8 mouse cellular contexts compared by ENCODE assay signal in the genomic region with DNA sequence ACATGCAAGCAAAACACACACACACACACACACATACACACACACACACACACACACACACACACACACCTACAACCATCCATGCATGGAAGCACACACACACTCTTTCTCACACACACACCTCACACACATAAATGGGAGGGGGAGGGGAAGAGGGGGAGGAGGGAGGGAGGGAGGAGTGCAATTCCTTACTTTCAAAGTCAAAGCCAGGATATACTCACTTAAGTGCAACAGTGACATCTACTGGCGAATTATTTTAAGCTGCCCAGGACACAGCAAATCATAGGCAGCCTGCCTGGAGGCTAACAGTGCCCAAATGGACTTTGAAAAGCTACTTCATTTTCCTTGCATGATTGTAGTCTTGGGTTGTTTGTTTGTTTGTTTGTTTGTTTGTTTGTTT.
A peak's percentile ranks its signal among the peaks of the same experiment; 100 is the strongest.
DNase-seq lines count a peak whose midpoint lies in the region; ATAC-seq and TF ChIP-seq lines count a peak whose summit lies in the region.

No protein-coding gene starts in this region.

- 0% methylated on average over 1 of the region's 1 CpGs for WGBS in intestine, postnatal 0 days
- 0% methylated on average over 1 of the region's 1 CpGs for WGBS in midbrain, embryonic 10.5 days
- 0% methylated on average over 1 of the region's 1 CpGs for WGBS in stomach, embryonic 14.5 days

- H3K9ac ChIP-seq in intestine, postnatal 0 days (ENCODE audit: low read depth, low read length): no peak overlapping the region
- H3K9ac ChIP-seq in stomach, embryonic 14.5 days (replicated peaks; ENCODE audit: low read depth, low read length): no peak overlapping the region

- H3K36me3 ChIP-seq in intestine, postnatal 0 days (ENCODE audit: control insufficient read depth, insufficient read depth): no peaks in the 10 kb centered on the region
- H3K36me3 ChIP-seq in midbrain, embryonic 10.5 days: no peaks in the 10 kb centered on the region
- H3K36me3 ChIP-seq in stomach, embryonic 14.5 days (ENCODE audit: control insufficient read depth, insufficient read depth, low read length): no peaks in the 10 kb centered on the region

- TF ChIP-seq CTCF in gastrocnemius, adult 2 months (IDR thresholded peaks at IDR 0.05): peak; percentile 79
- peak; percentile 88 for TF ChIP-seq CTCF in intestine, postnatal 0 days (IDR thresholded peaks at IDR 0.05; ENCODE audit: low read depth)

- no peaks in the 10 kb centered on the region for H3K9me3 ChIP-seq in intestine, postnatal 0 days (ENCODE audit: control insufficient read depth)
- H3K9me3 ChIP-seq in midbrain, embryonic 10.5 days (replicated peaks): no peaks in the 10 kb centered on the region
- H3K9me3 ChIP-seq in stomach, embryonic 14.5 days (ENCODE audit: control insufficient read depth, low read depth, low read length): no peaks in the 10 kb centered on the region

- H3K27me3 ChIP-seq in intestine, postnatal 0 days (replicated peaks; ENCODE audit: control insufficient read depth, insufficient read depth, low read length): no peaks in the 10 kb centered on the region
- H3K27me3 ChIP-seq in midbrain, embryonic 10.5 days (ENCODE audit: low read depth, poor library complexity, severe bottlenecking): no peaks in the 10 kb centered on the region
- H3K27me3 ChIP-seq in stomach, embryonic 14.5 days (ENCODE audit: control insufficient read depth, insufficient read depth, low read length): no peaks in the 10 kb centered on the region

- DNase-seq in thymus, postnatal 0 days (ENCODE audit: low spot score): peak; percentile 46
- no peak for DNase-seq in thymus, adult 18-20 months
- peak; percentile 63 for DNase-seq in cerebellum, adult 9-11 months
- peak; percentile 53 for DNase-seq in gastrocnemius, adult 2 months
- DNase-seq in left cerebral cortex, postnatal 14 days (ENCODE audit: low spot score in 2 of 2): peak; percentile 87 to 89
- DNase-seq in midbrain, embryonic 10.5 days (ENCODE audit: low spot score): peak; percentile 29

- H3K27ac ChIP-seq in gastrocnemius, adult 2 months: no peak overlapping the region
- H3K27ac ChIP-seq in intestine, postnatal 0 days (ENCODE audit: low read depth, low read length): no peak overlapping the region
- H3K27ac ChIP-seq in midbrain, embryonic 10.5 days (replicated peaks): no peak overlapping the region
- no peak overlapping the region for H3K27ac ChIP-seq in stomach, embryonic 14.5 days (ENCODE audit: low read length)

- no peak overlapping the region for H3K4me2 ChIP-seq in intestine, postnatal 0 days (replicated peaks; ENCODE audit: low read depth)
- no peak overlapping the region for H3K4me2 ChIP-seq in stomach, embryonic 14.5 days (replicated peaks; ENCODE audit: low read depth, low read length)

- intact Hi-C loops in gastrocnemius, adult 2 months (cut with DNase I): loop anchor here (1.0 to 5.0 kb wide), 3 partner anchors 36 to 126 kb away; no protein-coding TSS in a partner anchor
- intact Hi-C loops in left cerebral cortex, postnatal 14 days (cut with DNase I): loop anchor here (1.0 to 10.0 kb wide), 4 partner anchors 36 to 626 kb away; no protein-coding TSS in a partner anchor

- H3K4me3 ChIP-seq in gastrocnemius, adult 2 months: no peak overlapping the region
- H3K4me3 ChIP-seq in intestine, postnatal 0 days (ENCODE audit: low read depth, low read length): no peak overlapping the region
- H3K4me3 ChIP-seq in midbrain, embryonic 10.5 days: no peak overlapping the region
- no peak overlapping the region for H3K4me3 ChIP-seq in stomach, embryonic 14.5 days (ENCODE audit: low read depth, low read length)

- ATAC-seq in intestine, postnatal 0 days: peak; percentile 79
- ATAC-seq in stomach, embryonic 14.5 days (ENCODE audit: insufficient number of reproducible peaks, insufficient read depth, low FRiP score, low read depth): peak; percentile 68; the same call in 1 of the 2 replicates

- no peaks in the 10 kb centered on the region for H3K4me1 ChIP-seq in intestine, postnatal 0 days (replicated peaks; ENCODE audit: control insufficient read depth, insufficient read depth, low read length)
- 0 out of 2 replicates have a peak, but pooled peaks cover 3% of the 10 kb centered on the region for H3K4me1 ChIP-seq in midbrain, embryonic 10.5 days
- 0 out of 2 replicates have a peak, but pooled peaks cover 6% of the 10 kb centered on the region for H3K4me1 ChIP-seq in stomach, embryonic 14.5 days (ENCODE audit: control insufficient read depth, insufficient read depth, low read length)

Comparison
In these comparisons a context has a peak if more than half of its experiments do, and no peak if none do; other contexts are left out.
1. DNase-seq: peak in thymus, postnatal 0 days (single experiment), cerebellum, adult 9-11 months (single experiment), gastrocnemius, adult 2 months (single experiment), left cerebral cortex, postnatal 14 days (2 of 2) and midbrain, embryonic 10.5 days (single experiment); none in thymus, adult 18-20 months (0 of 2).